Mouse (Mus musculus) heart, postnatal 4 days (tissue): ENCODE results near the gene Klhl8. TPM values are rescaled to one million over a fixed set of nuclear protein-coding genes. Genes with fewer than 3 reads are reported as not detected.

Experiments used
- DNase-seq: peaks from one replicate; pipeline ENCODE4 v3.0.0; 2021
- total RNA-seq, 2 experiments: library from RNA; stranded (reverse); gene quantifications; 2 replicates each; pipeline ENCODE4 v1.2.3; 2021

The Klhl8 gene
- total RNA-seq, 2 experiments from 2014 or later: 12.1 to 13.1 TPM

- no peak for DNase-seq
Observed at GRCm38 (mm10) chr5:103846154-103846551, 64.9 kb downstream of the Klhl8 start.

GRCm38 (mm10) chr5:103845418-103846153 lies 65.5 kb downstream of the Klhl8 start:
- no peak for DNase-seq

- peak; percentile 73 for DNase-seq
Observed at GRCm38 (mm10) chr5:103843938-103844337, 67.1 kb downstream of the Klhl8 start.

GRCm38 (mm10) chr5:103839265-103839626 lies 71.8 kb downstream of the Klhl8 start:
- DNase-seq: no peak

GRCm38 (mm10) chr5:103838550-103839264 lies 72.4 kb downstream of the Klhl8 start:
- peak; percentile 65 for DNase-seq

- DNase-seq: no peak
Observed at GRCm38 (mm10) chr5:103836148-103836784, 74.8 kb downstream of the Klhl8 start.

GRCm38 (mm10) chr5:103835471-103836147 lies 75.5 kb downstream of the Klhl8 start:
- no peak for DNase-seq

- no peak for DNase-seq
Observed at GRCm38 (mm10) chr5:103830886-103831285, 80.2 kb downstream of the Klhl8 start.

- no peak for DNase-seq
Observed at GRCm38 (mm10) chr5:103829158-103829557, 81.9 kb downstream of the Klhl8 start.

GRCm38 (mm10) chr5:103828729-103829128 lies 82.3 kb downstream of the Klhl8 start:
- peak; percentile 53 for DNase-seq

GRCm38 (mm10) chr5:103828304-103828703 lies 82.8 kb downstream of the Klhl8 start:
- peak; percentile 55 for DNase-seq

GRCm38 (mm10) chr5:103822949-103823348 lies 88.1 kb downstream of the Klhl8 start:
- DNase-seq: no peak

- DNase-seq: no peak
Observed at GRCm38 (mm10) chr5:103821500-103822298, 89.4 kb downstream of the Klhl8 start.

GRCm38 (mm10) chr5:103821062-103821461 lies 90.0 kb downstream of the Klhl8 start:
- no peak for DNase-seq

- DNase-seq: no peak
Observed at GRCm38 (mm10) chr5:103819674-103820073, 91.4 kb downstream of the Klhl8 start.

GRCm38 (mm10) chr5:103818602-103819001 lies 92.5 kb downstream of the Klhl8 start:
- DNase-seq: no peak

GRCm38 (mm10) chr5:103817754-103818153 lies 93.3 kb downstream of the Klhl8 start:
- peak; percentile 86 for DNase-seq

GRCm38 (mm10) chr5:103816718-103817117 lies 94.3 kb downstream of the Klhl8 start:
- no peak for DNase-seq

GRCm38 (mm10) chr5:103815249-103815617 lies 95.8 kb downstream of the Klhl8 start:
- no peak for DNase-seq

GRCm38 (mm10) chr5:103814551-103815248 lies 96.4 kb downstream of the Klhl8 start:
- no peak for DNase-seq

GRCm38 (mm10) chr5:103813997-103814542 lies 97.0 kb downstream of the Klhl8 start:
- DNase-seq: no peak
